Mouse (Mus musculus): Measurements from ENCODE around the gene Gm5737.

Gm5737 gene

DNA sequence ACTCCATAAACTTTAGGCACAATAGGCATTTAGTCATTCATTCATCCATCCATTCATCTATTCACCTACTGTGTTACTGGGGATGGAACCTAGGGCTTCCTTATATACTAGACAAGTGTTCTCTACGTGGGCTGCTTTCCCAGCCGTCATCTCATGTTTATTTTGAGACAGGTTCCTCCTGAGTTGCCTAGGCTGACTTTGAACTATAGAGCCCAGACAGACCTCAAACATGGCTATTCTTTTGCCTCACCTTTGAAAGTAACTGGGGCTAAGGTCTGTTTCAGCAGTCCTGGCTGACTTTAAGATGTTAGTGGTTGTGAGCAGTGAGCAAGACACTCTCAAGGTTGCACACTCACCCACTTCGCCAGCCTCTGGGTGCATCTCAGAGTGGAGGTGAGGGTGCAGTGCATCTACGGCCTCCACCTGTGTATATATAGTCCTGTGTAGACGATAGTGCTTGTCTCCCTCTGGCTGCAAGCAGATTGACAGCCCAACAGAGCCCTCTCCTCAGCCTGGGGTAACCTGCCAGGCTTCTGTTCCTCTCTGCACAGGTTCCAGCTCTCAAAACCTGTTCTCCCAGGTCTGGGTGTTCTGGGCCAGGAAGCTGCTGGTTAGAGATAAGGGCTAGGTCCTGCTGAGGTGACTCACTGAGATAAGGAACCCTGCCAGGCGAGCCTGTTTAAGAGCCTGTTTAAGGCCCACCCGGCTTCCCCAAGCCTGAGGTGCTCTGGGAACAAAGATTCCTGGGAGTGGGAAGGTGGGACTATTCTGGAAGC is 62.8 kb downstream of the Gm5737 start:
- no peak for DNase-seq (ENCODE audit: extremely low read depth, low read depth, low spot score)

DNA sequence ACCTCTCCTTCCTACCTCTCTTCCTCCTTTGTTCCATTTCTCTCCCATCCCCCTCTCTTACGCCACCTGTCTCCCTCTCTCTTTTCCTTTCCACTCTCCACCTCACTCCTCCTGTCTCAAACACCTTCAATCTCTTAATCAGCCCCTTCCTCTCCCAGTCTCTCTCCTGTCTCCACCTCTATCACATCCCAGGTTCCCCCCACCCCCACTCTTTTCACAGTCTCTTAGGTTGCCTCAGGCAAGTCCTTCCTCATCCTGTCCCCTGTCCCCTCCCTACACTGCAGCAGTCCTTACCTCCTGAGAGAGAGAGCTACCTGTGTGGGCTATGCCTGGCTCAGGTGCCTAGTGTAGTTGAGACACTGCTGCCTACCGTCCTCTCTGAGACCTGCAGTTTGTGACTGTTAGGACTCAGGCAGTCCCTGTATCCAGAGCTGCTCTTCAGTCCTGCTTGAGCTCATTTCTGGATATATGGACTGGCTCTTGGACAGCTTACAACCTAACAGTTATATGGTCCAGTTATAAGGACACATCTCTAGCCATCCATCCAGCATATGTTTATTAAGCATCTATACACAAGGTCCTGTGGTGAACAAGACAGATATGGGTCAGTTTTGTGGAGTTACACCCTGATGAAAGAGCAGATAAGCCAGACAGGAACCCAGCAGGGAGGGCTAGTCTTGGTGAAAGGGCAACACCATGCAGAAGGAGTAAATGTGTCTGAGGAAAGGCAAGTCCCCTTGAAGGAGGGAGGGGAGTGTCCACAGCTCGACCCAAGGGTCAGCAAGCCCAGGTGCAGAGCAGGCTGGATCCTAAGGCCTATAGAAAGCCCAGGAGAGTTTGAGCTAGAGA is 63.6 kb downstream of the Gm5737 start:
- DNase-seq (ENCODE audit: extremely low read depth, low read depth, low spot score): no peak

DNA sequence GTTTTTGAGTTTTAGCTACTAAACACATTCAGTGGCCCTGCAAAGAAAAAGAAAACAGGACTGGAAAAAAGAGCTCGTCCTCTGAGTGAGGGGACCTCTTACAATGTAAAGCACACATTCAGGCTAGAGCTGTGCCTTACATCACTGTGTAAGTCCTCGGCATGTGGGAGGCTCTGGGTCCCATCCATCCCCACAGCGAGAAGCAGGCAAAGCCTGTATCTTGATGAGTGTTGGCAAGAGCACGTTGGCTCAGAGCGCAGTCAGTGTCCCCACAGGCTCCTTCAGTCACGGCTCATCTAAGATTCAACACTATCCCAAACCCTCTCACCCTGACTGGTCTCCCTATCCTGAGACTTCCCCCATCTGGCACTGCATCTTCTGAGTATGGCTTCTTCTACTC is 66.1 kb downstream of the Gm5737 start:
- DNase-seq (ENCODE audit: extremely low read depth, low read depth, low spot score): no peak

DNA sequence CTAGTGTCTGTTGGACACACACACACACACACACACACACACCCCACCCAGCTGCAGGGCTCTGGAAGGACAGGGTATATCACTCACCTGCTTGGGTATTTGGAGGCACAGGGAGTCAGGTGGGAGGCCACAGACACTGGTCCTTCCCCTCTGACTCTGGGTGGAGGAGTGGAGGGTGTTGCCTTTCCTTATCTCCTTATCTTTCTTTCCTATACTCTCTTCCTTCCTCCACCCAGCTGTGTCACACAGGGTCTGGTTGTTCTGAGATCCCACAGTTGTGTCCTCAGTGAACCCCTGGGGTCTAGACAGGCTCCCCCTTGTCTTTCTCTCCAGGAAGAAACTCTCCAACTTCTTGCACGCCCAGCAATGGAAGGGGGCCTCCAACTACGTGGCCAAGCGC is 67.8 kb downstream of the Gm5737 start:
- no peak for DNase-seq (ENCODE audit: extremely low read depth, low read depth, low spot score)

DNA sequence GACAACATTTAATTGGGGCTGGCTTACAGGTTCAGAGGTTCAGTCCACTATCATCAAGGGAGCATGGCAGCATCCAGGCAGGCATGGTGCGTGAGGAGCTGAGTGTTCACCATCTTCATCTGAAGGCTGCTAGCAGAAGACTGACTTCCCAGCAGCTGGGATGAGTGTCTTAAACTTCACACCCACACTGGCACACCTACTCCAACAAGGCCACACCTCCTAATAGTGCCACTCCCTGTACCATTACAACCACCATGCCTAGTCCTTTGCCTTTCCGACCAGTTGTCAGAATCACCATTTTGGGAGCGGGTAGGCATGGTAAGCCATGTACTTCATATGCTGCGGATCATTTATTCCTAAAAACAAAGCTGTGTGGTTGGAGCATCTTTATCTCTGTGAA is 68.6 kb downstream of the Gm5737 start:
- DNase-seq (ENCODE audit: extremely low read depth, low read depth, low spot score): no peak
